Mouse (Mus musculus): ENCODE data around the gene Sema6d. TPM values are rescaled to one million over a fixed set of nuclear protein-coding genes. Genes with fewer than 3 reads are reported as not detected.

The Sema6d gene
- polyA plus RNA-seq, 1 experiment = 33.4 TPM

GRCm38 (mm10) chr2:124705806-124706205 lies 616.0 kb downstream of the Sema6d start:
- DNase-seq (ENCODE audit: extremely low spot score in 1 of 2, low spot score in 1 of 2) = no peak

GRCm38 (mm10) chr2:124706896-124707295 lies 617.1 kb downstream of the Sema6d start:
- no peak for DNase-seq (ENCODE audit: extremely low spot score in 1 of 2, low spot score in 1 of 2)

Measured in frontal cortex, adult 2 months (tissue).